Mouse (Mus musculus): ENCODE measurements around the gene Tmem165.

GRCm38 (mm10) chr5:76138071-76138470 lies 45.6 kb upstream of the Tmem165 start:
- TF ChIP-seq CTCF (IDR thresholded peaks at IDR 0.05; ENCODE audit: low read depth): no peak
- TF ChIP-seq EP300 (IDR thresholded peaks at IDR 0.05; ENCODE audit: low read depth): no peak
